Mouse (Mus musculus) MEL (cell line): ENCODE measurements around the gene Col15a1.

Experiments used
- TCF12 ChIP-seq: IDR thresholded peaks from 2 replicates; pipeline ENCODE4 v1.6.1; 2014; ENCODE audit warnings: low read depth, mild to moderate bottlenecking, inconsistent platforms, low read length, improper control_type of control experiment, moderate library complexity
- UBTF ChIP-seq: IDR thresholded peaks from 2 replicates; pipeline ENCODE4 v1.6.1; 2012; ENCODE audit warnings: low read depth, mild to moderate bottlenecking, inconsistent platforms, low read length, improper control_type of control experiment, moderate library complexity, borderline replicate concordance; ENCODE audit not compliant: insufficient read depth

GRCm38 (mm10) chr4:47220544-47220943, 12.6 kb downstream of the Col15a1 start:
- TF ChIP-seq UBTF (no peak), TCF12 (no peak)
